Mouse (Mus musculus) fibroblast of lung, adult 2 months (primary cell): ENCODE measurements around the gene Ncbp3.

ENCODE experiments used
- DNase-seq: peaks from one replicate; pipeline ENCODE4 v3.0.0-alpha.2; 2011; ENCODE audit warnings: low read depth

Gene Ncbp3

DNA sequence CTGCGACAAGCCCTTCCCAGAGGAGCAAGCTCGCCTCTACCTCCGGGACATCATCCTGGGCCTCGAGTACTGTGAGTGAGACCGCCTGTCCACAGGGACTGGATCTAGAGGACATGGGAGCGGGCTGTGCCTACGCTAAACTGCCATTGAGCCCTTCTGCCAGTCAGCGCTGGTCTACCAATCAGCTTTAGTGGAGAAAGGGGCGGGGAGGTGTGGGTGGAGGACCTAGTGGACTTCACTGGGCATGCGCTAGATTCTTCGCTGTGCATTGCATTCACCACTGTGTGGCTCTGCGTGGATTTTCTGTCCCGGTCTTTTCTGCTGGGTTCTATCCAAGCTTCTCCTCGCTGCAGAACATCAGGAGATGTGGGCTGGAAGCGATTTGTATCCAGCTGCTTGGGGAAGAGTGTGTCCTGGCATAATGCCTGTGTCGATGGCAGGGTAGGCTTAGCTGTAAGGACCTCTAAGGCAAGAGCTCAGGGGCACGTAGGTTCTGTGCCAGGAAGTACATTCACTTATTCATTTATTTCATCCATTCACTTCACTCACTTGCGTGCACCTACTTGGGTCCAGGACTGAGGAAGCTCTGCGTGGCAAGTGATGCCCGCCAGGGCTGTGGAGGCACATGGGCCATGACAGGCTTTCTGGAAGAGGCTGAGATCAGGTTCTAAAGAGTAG is 16.6 kb upstream of the Ncbp3 start:
- DNase-seq = peak; percentile 79

DNA sequence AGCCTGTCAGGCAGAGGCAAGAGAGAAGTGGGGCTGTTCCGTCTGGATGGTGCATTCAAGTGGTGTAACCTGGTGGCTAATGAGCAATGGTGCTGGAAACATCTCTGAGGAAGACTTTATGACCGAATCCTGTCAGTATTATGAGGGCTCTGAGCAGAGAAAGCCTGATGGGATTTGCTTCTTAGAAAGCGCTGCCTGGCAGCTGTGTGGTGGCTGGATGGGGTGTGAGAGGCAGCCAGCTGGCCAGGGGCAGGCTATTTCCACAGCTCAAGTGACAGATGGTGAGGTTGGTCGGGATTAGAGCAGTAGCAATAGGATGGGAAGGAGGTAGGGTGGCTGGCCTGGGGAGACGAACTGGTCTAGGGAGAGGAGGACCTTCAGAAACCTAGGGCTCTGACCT is 16.0 kb upstream of the Ncbp3 start:
- no peak for DNase-seq

- no peak for DNase-seq
Observed at GRCm38 (mm10) chr11:73036077-73036476, 11.5 kb upstream of the Ncbp3 start.

DNA sequence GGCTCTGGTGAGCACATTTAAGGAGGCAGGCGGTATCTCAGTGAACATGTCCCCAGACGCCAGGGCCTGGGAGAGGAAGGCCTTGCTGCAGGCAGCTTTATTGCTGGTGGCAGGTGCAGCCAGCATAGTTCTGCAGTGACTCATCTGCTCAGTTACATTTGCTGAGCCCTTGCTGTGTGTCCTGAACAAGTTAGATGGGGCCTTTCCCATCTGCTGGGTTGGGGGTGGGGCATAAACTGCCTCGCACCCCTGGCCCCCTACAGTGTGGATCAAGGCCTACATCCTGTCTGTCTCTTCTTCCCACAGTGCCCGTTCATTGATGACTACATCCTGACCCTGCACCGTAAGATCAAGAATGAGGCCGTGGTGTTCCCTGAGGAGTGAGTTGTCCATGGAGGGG is 10.7 kb upstream of the Ncbp3 start:
- DNase-seq = no peak

GRCm38 (mm10) chr11:73037691-73038090 is 9.9 kb upstream of the Ncbp3 start:
- no peak for DNase-seq

DNA sequence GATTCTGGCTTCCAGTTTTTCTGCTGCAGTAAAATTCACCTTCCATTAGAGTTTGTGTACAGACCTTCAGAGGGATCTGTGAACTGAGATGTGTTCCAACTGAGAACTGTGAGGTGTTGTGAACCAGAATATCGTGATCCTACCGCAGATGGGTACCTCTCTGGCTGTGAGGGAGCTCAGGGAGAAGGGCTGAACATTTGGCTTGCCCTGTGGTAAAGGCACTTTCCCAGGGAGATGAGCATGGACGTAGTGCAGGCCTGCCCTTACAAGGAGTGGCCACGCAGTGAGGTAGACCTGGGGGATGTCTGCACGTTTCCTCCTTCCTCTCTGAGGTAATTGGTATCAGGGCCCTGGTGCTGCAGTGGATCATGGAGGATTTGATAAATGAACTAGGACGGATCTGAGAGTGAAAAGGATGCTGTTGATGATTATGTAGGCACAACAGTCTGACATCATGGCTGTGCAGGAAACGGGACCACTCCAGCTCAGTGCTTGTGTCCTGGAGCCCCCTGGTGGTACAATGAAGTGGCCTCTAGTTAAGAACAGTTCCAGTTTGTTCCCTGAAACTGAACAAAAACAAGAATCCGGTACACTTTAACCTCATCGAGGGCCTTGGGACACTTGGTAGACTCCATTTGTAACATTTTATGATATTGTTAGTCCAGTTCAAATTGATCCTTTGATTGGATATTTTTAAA is 8.3 kb upstream of the Ncbp3 start:
- no peak for DNase-seq

- DNase-seq = no peak
Observed at GRCm38 (mm10) chr11:73044229-73044755, 3.3 kb upstream of the Ncbp3 start.

- DNase-seq = no peak
Observed at GRCm38 (mm10) chr11:73044789-73045188, 2.8 kb upstream of the Ncbp3 start.

DNA sequence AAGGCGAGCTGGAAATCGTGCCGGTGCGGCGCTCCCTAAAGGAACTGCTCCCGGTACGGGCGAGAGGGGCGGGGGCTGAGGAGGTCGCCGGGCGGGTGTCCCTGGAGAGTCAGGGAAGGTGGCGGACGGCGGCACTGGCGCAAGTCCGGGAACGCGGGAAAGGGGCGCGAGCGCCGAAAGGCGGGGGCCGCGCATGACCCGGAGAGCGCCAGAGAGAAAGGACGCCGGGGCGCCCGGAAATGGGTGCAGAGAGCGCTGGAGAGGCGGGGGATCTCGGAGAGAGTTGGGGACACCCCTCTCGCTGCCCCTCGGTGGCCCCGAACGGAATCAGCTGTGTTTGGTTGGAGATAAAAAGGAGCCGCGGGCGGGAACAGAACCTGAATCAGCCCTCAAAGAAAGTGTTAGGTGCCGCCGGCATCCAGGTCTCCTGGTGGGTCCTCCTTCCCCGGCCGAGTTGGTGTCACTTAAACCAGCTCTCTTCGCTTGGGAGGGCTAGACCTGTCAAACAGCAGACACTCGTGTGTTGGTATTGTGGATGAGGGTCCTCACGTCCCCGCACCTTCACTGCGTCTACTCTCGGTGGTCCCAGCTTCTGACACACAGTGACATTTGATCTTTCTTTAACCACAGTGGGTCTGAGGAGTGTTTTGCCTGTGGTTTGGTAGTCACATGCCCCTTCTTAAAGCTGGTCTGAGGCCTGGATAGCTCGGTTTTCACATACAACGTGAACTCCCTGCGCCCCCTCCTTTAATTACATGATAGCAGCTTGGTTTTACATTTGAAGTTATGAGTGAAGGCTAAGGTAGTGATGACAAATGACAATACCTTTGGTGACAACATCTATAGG is 670 bp downstream of the Ncbp3 start:
- no peak for DNase-seq

DNA sequence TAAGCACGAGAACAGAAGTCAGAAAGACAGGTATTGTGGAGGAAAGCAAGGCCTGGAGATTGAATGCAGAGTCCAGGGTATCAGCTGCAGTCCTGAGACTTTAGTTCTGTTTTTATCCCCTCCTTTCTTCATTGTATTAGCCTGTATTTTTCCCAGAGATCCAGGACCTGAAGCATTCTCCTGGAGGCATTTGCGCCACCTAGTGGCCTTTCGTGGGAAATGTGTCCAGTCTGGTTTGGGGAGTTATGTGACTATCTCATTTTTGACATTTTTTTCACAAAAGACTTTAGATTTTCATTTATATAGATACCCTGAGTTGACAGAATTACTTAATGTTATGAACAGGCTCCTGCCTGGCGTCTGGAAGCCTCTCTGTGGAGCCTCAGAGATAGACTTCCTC is 1.8 kb downstream of the Ncbp3 start:
- peak; percentile 68 for DNase-seq

- DNase-seq = no peak
Observed at GRCm38 (mm10) chr11:73052795-73053194, 5.2 kb downstream of the Ncbp3 start.

DNA sequence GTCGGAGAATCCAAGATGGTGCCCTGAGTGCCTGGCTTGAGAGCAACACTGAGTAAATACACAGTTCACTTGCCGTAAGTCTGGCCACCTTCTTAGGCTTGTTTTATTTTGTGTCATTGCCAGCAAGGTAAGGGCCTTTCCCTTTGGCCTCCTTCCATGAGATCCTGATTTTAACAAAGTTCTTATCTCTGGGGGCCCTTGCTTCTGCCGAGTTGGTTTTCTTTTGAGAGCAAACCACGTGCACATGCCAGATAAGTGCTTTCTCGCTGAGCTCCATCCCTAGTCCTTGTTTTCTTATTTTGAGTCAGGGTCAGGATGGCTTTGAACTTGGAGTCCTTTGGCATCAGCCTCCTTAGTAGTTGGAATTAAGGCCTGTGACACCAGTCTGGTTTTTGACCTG is 10.1 kb downstream of the Ncbp3 start:
- no peak for DNase-seq

GRCm38 (mm10) chr11:73059630-73060029 is 12.0 kb downstream of the Ncbp3 start:
- DNase-seq = no peak

- DNase-seq = no peak
Observed at GRCm38 (mm10) chr11:73061413-73061812, 13.8 kb downstream of the Ncbp3 start.

DNA sequence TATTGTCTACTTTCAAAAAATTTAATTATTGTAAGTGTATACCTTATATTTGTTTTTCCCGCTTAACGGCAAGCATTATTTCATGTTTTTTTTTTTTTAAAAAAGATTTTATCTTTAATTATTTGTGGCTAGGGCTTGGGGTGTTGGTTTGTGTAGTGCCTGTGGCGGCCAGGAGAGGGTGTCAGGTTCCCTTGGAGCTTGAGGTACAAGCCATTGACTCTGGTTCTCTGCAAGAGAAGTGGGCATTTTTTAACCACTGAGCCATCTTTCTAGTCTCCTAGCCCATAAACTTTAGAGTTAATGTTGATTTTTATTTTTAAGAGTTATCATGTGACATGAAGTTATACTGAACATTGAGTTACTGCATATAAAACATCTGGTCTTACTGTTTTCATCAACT is 24.3 kb downstream of the Ncbp3 start:
- no peak for DNase-seq

DNA sequence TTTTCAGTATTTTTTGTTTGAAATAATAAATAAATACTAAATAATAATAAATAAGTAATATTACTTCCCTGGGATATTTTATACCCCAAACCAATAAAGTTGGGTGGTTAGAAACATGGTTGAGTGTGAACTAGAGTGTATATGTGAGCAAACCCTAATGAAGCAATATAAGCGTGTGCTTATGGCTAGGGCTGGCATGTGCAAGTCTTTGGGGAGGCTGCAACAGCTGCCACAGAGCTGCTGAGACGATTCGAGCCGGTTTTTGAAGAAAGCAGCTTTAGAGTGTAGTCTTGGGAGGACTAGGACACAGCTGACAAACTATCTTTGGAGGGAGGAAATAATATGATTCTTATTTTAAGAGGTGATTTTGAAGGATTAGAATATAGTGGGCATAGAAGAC is 28.7 kb downstream of the Ncbp3 start:
- no peak for DNase-seq

DNA sequence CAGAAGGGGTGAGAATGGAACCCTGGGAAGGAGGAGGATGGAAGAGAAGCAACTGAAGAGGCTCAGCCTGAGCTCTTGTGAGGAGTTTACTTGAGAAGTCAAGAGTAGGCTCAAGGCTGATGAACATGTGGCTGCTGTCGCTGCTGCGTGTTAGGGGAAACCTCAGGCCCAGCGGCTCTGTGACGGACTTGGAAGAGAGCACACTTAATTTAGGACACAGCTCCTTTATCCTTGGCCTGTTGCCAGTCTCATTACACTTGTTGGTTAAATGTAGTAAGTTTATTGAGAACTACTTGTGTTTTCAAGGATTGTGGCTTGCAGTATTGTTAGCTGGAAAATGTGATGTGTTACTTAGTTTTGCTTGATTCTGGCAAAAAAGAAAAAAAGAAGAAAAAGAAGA is 29.1 kb downstream of the Ncbp3 start:
- no peak for DNase-seq

- DNase-seq = no peak
Observed at GRCm38 (mm10) chr11:73077211-73077720, 29.7 kb downstream of the Ncbp3 start.

GRCm38 (mm10) chr11:73078615-73079014 is 31.0 kb downstream of the Ncbp3 start:
- no peak for DNase-seq

DNA sequence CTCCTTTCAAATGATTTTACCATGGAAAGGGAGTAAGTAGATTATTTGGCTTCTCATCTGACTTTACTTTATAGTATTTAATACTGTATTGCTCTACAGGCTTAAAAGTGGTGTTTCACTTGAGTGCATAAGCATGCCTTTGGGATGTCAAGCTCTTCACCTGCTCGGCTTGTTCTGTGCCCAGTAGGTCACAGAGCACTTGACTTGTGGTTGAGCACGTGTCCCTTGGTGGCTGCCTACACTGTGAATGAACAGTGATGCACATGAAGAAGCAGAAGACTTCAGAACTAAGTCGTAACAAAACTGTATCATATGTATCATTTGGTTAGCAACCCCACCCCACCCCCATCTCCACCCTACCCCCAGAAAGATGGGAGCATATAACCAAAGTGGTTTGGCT is 32.7 kb downstream of the Ncbp3 start:
- DNase-seq = no peak

DNA sequence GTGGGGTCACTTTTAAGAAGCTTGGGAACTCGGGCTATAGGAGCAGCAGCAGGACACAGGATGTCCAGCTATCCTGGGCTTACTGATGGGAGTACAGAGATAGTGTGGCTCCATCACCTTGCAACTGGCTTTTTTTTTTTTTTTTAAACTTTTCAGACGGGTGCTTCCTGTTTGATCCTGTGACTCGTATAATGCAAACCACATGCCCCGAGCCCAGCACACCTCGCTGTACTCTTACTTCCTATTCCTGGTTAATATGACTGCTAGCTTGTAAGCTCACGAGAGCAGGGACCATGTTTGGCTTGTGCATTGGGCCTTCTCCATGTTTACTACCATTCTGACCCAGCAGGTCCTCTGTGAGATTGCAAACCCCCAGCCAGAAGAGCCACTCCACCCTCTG is 36.7 kb downstream of the Ncbp3 start:
- DNase-seq = no peak

DNA sequence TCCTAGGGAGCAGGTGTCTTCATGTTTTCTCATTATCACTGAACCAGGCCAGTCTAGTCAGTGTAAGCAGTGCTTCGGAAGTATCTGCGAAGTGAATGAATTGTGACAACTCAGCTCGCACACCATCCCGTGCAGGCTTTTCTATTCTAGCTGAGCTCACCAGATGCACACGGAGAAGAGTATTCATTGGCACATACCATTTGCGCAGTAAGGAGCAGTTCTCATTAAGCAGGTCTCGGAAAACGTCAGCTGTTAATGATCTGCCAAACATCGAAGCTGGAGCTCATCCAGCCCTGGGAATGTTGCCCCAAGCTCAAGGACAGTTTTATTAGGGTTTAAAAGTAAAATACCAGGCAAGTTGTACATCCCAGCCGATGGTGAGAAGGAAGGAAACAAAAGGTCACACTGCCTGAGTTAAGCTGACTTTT is 37.2 kb downstream of the Ncbp3 start:
- DNase-seq = no peak

DNA sequence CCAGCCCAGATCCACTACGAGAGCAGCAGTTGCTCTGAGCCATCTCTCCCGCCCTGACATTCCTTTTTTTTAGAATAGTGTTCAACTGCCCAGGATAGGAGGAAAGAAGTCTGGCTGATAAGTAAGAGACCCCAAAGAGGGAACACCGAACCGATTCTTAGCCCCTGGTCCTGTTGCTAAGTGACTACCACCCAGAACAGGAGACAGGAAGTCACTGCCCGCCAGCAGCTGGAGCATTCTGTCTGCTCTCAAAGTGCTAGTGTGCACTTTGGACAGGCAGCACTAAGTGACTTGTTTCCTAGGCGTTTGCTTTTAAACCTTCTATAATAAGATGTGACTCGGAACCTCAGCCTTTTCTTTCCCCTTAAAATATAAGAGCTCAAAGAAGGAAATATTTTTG is 37.8 kb downstream of the Ncbp3 start:
- no peak for DNase-seq
